Mouse (Mus musculus) adrenal gland, adult 18-20 months (tissue): ENCODE results near the gene Cxcl16. TPM values are rescaled to one million over a fixed set of nuclear protein-coding genes. Genes with fewer than 3 reads are reported as not detected.
A peak's percentile ranks its signal among the peaks of the same experiment; 100 is the strongest.
"Not testable (repeated sequence)": the region's sequence is repeated elsewhere in the genome, so short reads cannot be mapped to it uniquely, and the experiment has no call there.

Experiments
- DNase-seq, 2 experiments: peaks; one replicate each; pipeline ENCODE4 v3.0.0; 2021 to 2022; ENCODE audit warnings: low spot score in 2 of 2
- long read RNA-seq, 2 experiments: library from polyadenylated mRNA; stranded (forward); transcript quantifications; one replicate each; pipeline ENCODE4 v2.0.0; 2021
- total RNA-seq, 2 experiments: library from RNA; stranded (reverse); gene quantifications; 1 replicate in 1 of 2; 2 replicates in 1 of 2; pipeline ENCODE4 v1.2.3; 2021

The Cxcl16 gene
- total RNA-seq: 10 to 100 TPM; 11.3 to 18.3 TPM
- long read RNA-seq, experiment 1, transcript Cxcl16-201 (5 exons, 2,699 nt): major isoform, 9 of 16 reads
- long read RNA-seq, experiment 1, partial matches to known transcripts: 2 of 16 reads
- long read RNA-seq, experiment 1, other reads (novel, unspliced or antisense): 2 of 16 reads
- long read RNA-seq, experiment 2, partial matches to known transcripts: 1 of 8 reads
- long read RNA-seq, experiment 2, other reads (novel, unspliced or antisense): 3 of 8 reads

DNA sequence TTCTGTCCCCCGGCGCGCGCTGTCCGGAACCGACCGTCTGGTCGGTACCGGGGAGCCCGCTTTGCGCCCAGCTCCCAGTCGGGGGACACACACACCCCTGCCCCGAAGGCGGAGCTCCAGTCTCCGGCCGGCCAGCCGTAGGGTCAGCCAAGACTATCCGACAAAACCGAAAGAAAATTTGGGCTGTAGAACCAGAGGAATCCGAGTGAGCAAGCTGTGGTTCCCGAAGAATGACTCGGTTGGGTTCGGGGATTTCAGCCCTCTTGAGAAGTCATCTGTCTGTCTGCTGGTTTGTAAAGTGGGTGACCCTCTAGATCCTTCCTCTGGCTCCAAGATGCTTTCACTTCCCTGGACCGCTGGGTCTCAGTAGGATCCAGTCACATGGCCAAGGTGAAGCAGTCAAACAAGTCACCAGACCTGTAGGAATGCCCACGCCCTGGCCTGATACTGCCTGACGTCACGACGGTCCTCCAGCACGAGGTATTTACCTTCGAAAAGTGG lies at the start of gene Cxcl16:
TSS of gene Cxcl16 (minus strand) at position 384 of the 501 bp plus-strand sequence.
- peak; percentile 32 to 50 for DNase-seq

DNA sequence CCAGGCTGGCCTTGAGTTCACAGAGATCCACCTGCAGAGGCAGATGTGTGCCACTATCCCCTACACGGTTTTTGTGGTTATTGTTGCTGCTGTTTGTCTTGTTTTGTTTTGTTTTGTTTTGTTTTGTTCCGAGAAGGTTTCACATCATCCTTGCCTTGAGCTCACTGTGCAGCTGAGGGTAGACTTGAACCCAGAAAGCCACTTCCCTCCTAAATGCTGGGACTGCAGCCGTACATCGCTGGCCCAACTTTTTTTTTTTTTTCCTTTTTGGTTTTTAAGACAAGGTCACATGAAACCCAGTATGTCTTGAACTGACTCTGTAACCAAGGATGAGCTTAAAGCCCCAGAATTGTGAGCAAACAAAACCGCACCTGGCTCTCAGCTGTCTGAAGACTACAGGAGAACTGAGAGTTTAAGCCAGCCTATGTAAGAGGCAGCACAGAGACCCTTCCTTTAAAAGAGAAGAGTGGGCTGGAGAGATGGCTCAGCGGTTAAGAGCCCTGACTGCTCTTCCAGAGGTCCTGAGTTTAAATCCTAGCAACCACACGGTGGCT lies 47.3 kb upstream of the Cxcl16 start:
- no peak for DNase-seq

DNA sequence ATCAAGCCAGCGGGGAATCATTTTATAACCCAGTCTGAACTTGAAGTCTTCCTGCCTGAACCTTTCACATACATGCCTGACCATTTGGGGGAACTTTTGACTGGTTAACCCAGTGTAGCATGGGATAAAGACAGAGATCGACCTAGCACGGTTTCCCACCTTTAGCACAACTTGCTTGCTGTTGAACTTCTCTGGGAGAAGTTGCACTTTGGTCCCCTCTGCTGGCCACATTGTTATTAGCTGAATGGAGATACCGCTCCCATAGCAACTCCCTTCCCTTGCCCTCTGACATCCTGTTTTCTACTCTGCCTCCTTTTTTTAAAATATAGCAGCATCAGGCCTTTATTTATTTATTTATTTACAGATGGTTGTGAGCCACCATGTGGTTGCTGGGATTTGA lies 46.6 kb upstream of the Cxcl16 start:
- DNase-seq: peak; percentile 65 to 72

GRCm38 (mm10) chr11:70504970-70505369 lies 45.2 kb upstream of the Cxcl16 start, which contains the start of gene Tm4sf5:
Gene Tm4sf5, plus strand, starts transcription at chr11:70505244.
- DNase-seq: no peak

DNA sequence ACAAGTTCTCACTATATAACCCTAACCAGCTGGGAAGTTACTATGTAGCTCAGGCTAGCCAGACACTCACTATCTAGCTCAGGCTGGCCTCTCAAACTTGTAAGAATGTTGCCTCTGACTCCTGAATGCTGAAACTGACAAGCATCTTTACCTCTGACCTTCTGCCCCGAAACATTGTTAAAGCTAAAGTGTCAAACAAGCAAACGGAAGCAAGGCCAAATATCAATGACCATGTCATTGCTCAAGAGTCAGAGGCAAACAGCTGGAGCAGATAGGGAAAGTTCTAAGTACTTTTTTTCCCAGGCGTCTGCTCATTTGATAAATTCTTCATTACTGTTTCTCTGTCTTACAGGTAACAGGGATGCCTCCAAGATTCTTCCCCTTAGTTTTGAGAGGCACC lies 42.2 kb upstream of the Cxcl16 start:
- no peak for DNase-seq

GRCm38 (mm10) chr11:70500476-70500812 lies 40.7 kb upstream of the Cxcl16 start:
- DNase-seq: no peak

GRCm38 (mm10) chr11:70499566-70500475 lies 40.0 kb upstream of the Cxcl16 start:
- peak; percentile 41 to 47 for DNase-seq

- no peak for DNase-seq
Observed at GRCm38 (mm10) chr11:70489684-70490083, 29.9 kb upstream of the Cxcl16 start.

- no peak for DNase-seq
Observed at GRCm38 (mm10) chr11:70489138-70489537, 29.4 kb upstream of the Cxcl16 start.

- no peak for DNase-seq
Observed at GRCm38 (mm10) chr11:70487816-70488215, 28.0 kb upstream of the Cxcl16 start.

GRCm38 (mm10) chr11:70485498-70485897 lies 25.7 kb upstream of the Cxcl16 start:
- DNase-seq: no peak

GRCm38 (mm10) chr11:70474872-70475534 lies 15.2 kb upstream of the Cxcl16 start:
- no peak for DNase-seq

DNA sequence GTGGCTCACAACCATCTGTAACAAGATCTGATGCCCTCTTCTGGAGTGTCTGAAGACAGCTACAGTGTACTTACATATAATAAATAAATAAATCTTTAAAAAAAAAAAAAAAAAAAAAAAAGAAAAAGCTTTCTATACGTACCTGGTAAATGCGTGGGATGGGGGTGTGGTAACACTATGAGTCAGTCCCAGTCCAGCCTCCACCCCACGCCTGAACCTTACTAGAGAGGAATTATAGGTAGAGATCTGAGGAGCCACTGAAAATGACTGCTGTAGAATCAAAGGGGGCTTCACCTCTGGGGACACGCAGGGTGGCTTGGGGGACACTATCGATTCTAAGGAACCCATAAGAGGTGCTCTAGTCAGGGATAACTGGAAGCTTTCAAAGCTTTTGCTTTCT lies 13.5 kb upstream of the Cxcl16 start:
- not testable (repeated sequence) for DNase-seq

GRCm38 (mm10) chr11:70472716-70473115 lies 12.9 kb upstream of the Cxcl16 start:
- DNase-seq: no peak

DNA sequence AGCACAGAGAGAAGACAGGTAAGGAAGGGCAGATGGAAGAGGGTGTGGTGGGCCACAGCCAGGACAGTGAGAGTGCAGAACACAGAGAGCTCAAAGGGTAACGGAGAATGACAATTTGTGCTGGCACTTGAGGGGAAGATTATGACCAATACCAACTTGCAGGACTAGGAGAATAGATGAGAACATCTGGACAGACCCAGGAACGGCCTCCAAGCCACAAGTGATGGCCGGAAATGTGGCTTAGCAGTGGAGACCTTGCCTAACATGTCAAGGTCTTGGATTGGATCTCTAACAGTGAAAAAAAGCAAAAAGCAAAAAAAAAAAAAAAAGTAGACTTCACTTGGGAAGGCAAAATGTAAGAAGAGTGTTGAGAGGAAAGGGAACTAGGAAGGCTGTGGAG lies 10.0 kb upstream of the Cxcl16 start:
- no peak for DNase-seq

- DNase-seq: no peak
Observed at GRCm38 (mm10) chr11:70467902-70468619, 8.3 kb upstream of the Cxcl16 start.

DNA sequence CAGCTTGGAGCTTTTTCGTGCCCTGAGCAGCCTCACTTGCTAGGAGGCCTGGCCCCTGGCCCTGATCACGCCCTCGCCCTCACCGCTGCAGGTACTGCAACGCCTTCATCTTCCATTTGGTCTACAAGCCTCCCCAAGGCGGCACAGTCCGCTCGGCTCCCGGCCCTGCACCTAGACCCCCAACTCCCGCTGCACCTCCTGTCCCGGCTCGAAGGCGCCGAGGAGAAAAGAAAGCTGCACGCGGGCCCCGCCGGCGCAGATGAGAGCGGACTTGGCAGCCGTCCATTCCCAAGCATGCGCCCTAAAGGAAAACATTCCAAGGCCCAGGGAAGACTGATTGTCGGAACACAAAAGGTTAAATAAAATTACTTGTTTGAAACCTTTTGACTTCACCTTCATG lies 6.0 kb upstream of the Cxcl16 start:
- peak in 1 of 2 experiments; percentile 44 for DNase-seq

DNA sequence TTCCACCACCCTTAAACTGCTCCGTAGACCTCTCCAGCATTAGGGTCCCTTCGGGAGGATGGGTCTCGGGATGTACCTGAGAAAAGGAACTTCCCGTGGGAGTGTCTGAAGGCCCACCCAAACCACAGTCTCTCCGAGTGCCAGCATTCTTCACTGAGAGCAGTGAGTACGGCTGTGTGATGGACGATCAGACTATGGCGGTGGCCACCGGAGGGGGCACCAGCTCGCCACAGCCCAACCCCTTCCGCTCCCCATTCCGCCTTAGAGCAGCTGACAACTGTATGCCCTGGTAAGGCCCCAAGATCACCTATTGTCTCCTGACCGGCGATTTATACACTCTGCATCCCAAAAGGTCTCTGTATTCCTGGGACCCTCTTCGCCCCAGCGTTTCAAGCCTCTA lies 5.4 kb upstream of the Cxcl16 start:
- no peak for DNase-seq

DNA sequence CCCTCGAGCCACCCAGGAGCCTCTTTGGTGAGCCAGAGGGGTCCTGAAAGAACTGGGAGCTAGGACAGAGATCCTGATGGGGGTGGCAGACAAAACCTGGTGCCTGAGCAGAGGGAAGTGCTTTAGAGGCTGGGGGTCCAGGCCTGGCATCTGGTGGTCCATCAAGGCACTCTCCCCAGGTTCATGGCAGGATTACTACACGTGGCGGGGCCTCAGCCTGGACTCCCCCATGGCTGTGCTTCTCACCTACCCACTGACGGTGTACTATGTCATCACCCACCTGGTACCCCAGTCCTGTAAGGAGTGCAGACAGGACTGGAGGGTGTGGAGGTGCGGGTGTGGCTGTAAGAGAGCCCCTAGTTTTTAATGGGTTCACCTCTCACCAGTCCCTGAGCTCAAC lies 4.2 kb upstream of the Cxcl16 start:
- DNase-seq: no peak

GRCm38 (mm10) chr11:70458688-70459600 lies 840 bp downstream of the Cxcl16 start, which contains the start of gene Zmynd15:
Gene Zmynd15, plus strand, starts transcription at chr11:70459433.
- DNase-seq: no peak
